Mouse (Mus musculus) liver, embryonic 15.5 days (tissue): ENCODE results near the gene Itgb4. TPM values are rescaled to one million over a fixed set of nuclear protein-coding genes. Genes with fewer than 3 reads are reported as not detected.

Source experiments
- ATAC-seq: fragments of 200-750 bp; cut with Nextera tagmentation; 2 replicates; pipeline ENCODE4 v1.8.0; 2017; ENCODE audit warnings: moderate number of reproducible peaks, mild to moderate bottlenecking, moderate library complexity; ENCODE audit not compliant: insufficient read depth
- H3K27ac ChIP-seq: fragments of 300-500 bp; sonication (generic); replicated peaks from 2 replicates; pipeline ENCODE4 v1.5.1; 2015; ENCODE audit warnings: mild to moderate bottlenecking, inconsistent platforms
- H3K27me3 ChIP-seq: fragments of 300-500 bp; sonication (generic); 2 replicates; pipeline ENCODE4 v1.6.1; 2015; ENCODE audit warnings: mild to moderate bottlenecking, inconsistent platforms
- H3K36me3 ChIP-seq: fragments of 300-500 bp; sonication (generic); replicated peaks from 2 replicates; pipeline ENCODE4 v1.6.1; 2015; ENCODE audit warnings: moderate library complexity, mild to moderate bottlenecking, inconsistent platforms
- H3K4me1 ChIP-seq: fragments of 300-500 bp; sonication (generic); replicated peaks from 2 replicates; pipeline ENCODE4 v1.6.1; 2015; ENCODE audit warnings: inconsistent platforms
- H3K4me2 ChIP-seq: fragments of 300-500 bp; sonication (generic); 2 replicates; pipeline ENCODE4 v1.6.1; 2015; ENCODE audit warnings: moderate library complexity, mild to moderate bottlenecking, inconsistent platforms
- H3K4me3 ChIP-seq: fragments of 300-500 bp; sonication (generic); replicated peaks from 2 replicates; pipeline ENCODE4 v1.5.1; 2015; ENCODE audit warnings: mild to moderate bottlenecking, inconsistent platforms
- H3K9ac ChIP-seq: fragments of 300-500 bp; sonication (generic); 2 replicates; pipeline ENCODE4 v1.6.1; 2015; ENCODE audit warnings: moderate library complexity, mild to moderate bottlenecking, inconsistent platforms
- H3K9me3 ChIP-seq: fragments of 300-500 bp; sonication (generic); replicated peaks from 2 replicates; pipeline ENCODE4 v1.6.1; 2016; ENCODE audit warnings: inconsistent platforms
- WGBS: fragments of 180-500 bp; shearing (Covaris S2); methylation state at CpG from one replicate; pipeline ENCODE4 v1.1.7; 2015; ENCODE audit warnings: mixed read lengths; ENCODE audit not compliant: insufficient replicate concordance; 5-methylcytosine and 5-hydroxymethylcytosine counted together
- polyA plus RNA-seq: library from polyadenylated mRNA; unstranded; fragments of >200 nt; fragmentation: Nextera tagmentation; extraction: Ambion mirVana; gene quantifications from 2 replicates; pipeline ENCODE4 v1.2.1, GENCODE M21; 2015

Itgb4 gene
- polyA plus RNA-seq, 1 experiment from 2014 or later = 0.18 TPM

GRCm38 (mm10) chr11:116000607-116001006 is 26.1 kb downstream of the Itgb4 start:
- peaks cover 30% of the 10 kb centered on the region for H3K4me1 ChIP-seq
- no peak for ATAC-seq
- no peaks in the 10 kb centered on the region for H3K9me3 ChIP-seq
- no peak overlapping the region for H3K4me2 ChIP-seq
- H3K9ac ChIP-seq = no peak overlapping the region
- H3K4me3 ChIP-seq = no peak overlapping the region
- 58% methylated on average over 10 of the region's 10 CpGs for WGBS
- H3K27ac ChIP-seq = no peak overlapping the region
- H3K27me3 ChIP-seq = peaks cover 19% of the 10 kb centered on the region
- no peaks in the 10 kb centered on the region for H3K36me3 ChIP-seq

- Histone ChIP-seq H3K27ac (no peak overlapping the region), H3K9me3 (no peaks in the 10 kb centered on the region), H3K27me3 (peaks cover 19% of the 10 kb centered on the region), H3K4me2 (no peak overlapping the region), H3K4me1 (peaks cover 41% of the 10 kb centered on the region), H3K9ac (no peak overlapping the region), H3K36me3 (no peaks in the 10 kb centered on the region), H3K4me3 (no peak overlapping the region)
- 53% methylated on average over 6 of the region's 6 CpGs for WGBS
- ATAC-seq = no peak
Observed at GRCm38 (mm10) chr11:116001725-116002124, 27.2 kb downstream of the Itgb4 start.

- peaks cover 16% of the 10 kb centered on the region for H3K27me3 ChIP-seq
- H3K4me2 ChIP-seq = no peak overlapping the region
- no peaks in the 10 kb centered on the region for H3K9me3 ChIP-seq
- H3K27ac ChIP-seq = no peak overlapping the region
- no peak for ATAC-seq
- H3K9ac ChIP-seq = no peak overlapping the region
- H3K36me3 ChIP-seq = peaks cover under 1% of the 10 kb centered on the region; the same call in 1 of the 2 replicates
- no peak overlapping the region for H3K4me3 ChIP-seq
- 72% methylated on average over 3 of the region's 3 CpGs for WGBS
- H3K4me1 ChIP-seq = peaks cover 42% of the 10 kb centered on the region
Observed at GRCm38 (mm10) chr11:116002894-116003293, 28.4 kb downstream of the Itgb4 start.

- H3K9ac ChIP-seq = peak overlapping the region; percentile 50
- no peaks in the 10 kb centered on the region for H3K9me3 ChIP-seq
- 12% methylated on average over 8 of the region's 8 CpGs for WGBS
- H3K4me1 ChIP-seq = peaks cover 38% of the 10 kb centered on the region
- H3K27ac ChIP-seq = peak overlapping the region; percentile 84
- ATAC-seq = no peak
- peaks cover 15% of the 10 kb centered on the region for H3K36me3 ChIP-seq
- H3K27me3 ChIP-seq = peaks cover 16% of the 10 kb centered on the region
- H3K4me3 ChIP-seq = peak overlapping the region; percentile 49
- H3K4me2 ChIP-seq = peak overlapping the region; percentile 79
Observed at GRCm38 (mm10) chr11:116004186-116004823, 29.8 kb downstream of the Itgb4 start.

GRCm38 (mm10) chr11:116004840-116005700 is 30.6 kb downstream of the Itgb4 start:
- peaks cover 11% of the 10 kb centered on the region for H3K27me3 ChIP-seq
- peak overlapping the region; percentile 79 for H3K4me2 ChIP-seq
- no peaks in the 10 kb centered on the region for H3K9me3 ChIP-seq
- H3K27ac ChIP-seq = peak overlapping the region; percentile 84
- peak; percentile 68 for ATAC-seq
- H3K9ac ChIP-seq = peak overlapping the region; percentile 50
- H3K36me3 ChIP-seq = peaks cover 20% of the 10 kb centered on the region
- peaks cover 37% of the 10 kb centered on the region for H3K4me1 ChIP-seq
- H3K4me3 ChIP-seq = peak overlapping the region; percentile 49
- 4% methylated on average over 54 of the region's 54 CpGs for WGBS

- H3K36me3 ChIP-seq = peaks cover 27% of the 10 kb centered on the region
- ATAC-seq = no peak; the same call in none of the 2 replicates
- peaks cover 4% of the 10 kb centered on the region; the same call in 1 of the 2 replicates for H3K27me3 ChIP-seq
- peak overlapping the region; percentile 49; the same call in 1 of the 2 replicates for H3K4me3 ChIP-seq
- H3K27ac ChIP-seq = peak overlapping the region; percentile 84
- H3K9me3 ChIP-seq = no peaks in the 10 kb centered on the region
- peak overlapping the region; percentile 79 for H3K4me2 ChIP-seq
- H3K9ac ChIP-seq = peak overlapping the region; percentile 50; the same call in 1 of the 2 replicates
- WGBS = 62% methylated on average over 9 of the region's 9 CpGs
- H3K4me1 ChIP-seq = peaks cover 42% of the 10 kb centered on the region
Observed at GRCm38 (mm10) chr11:116005701-116006419, 31.4 kb downstream of the Itgb4 start.

GRCm38 (mm10) chr11:116007095-116007850 is 32.8 kb downstream of the Itgb4 start:
- H3K36me3 ChIP-seq = peaks cover 27% of the 10 kb centered on the region
- H3K9ac ChIP-seq = no peak overlapping the region
- H3K4me3 ChIP-seq = no peak overlapping the region
- 82% methylated on average over 28 of the region's 28 CpGs for WGBS
- H3K4me1 ChIP-seq = peaks cover 56% of the 10 kb centered on the region
- H3K27me3 ChIP-seq = peaks cover 2% of the 10 kb centered on the region; the same call in 1 of the 2 replicates
- H3K4me2 ChIP-seq = no peak overlapping the region
- H3K9me3 ChIP-seq = no peaks in the 10 kb centered on the region
- no peak overlapping the region for H3K27ac ChIP-seq
- ATAC-seq = no peak

- no peaks in the 10 kb centered on the region for H3K9me3 ChIP-seq
- no peak for ATAC-seq
- peaks cover 27% of the 10 kb centered on the region for H3K36me3 ChIP-seq
- no peak overlapping the region for H3K27ac ChIP-seq
- no peak overlapping the region for H3K9ac ChIP-seq
- 74% methylated on average over 11 of the region's 11 CpGs for WGBS
- H3K4me1 ChIP-seq = peaks cover 64% of the 10 kb centered on the region
- no peak overlapping the region for H3K4me3 ChIP-seq
- H3K27me3 ChIP-seq = peaks cover 13% of the 10 kb centered on the region
- no peak overlapping the region for H3K4me2 ChIP-seq
Observed at GRCm38 (mm10) chr11:116008411-116008810, 33.9 kb downstream of the Itgb4 start.

GRCm38 (mm10) chr11:116008832-116009375 is 34.4 kb downstream of the Itgb4 start:
- peaks cover 15% of the 10 kb centered on the region for H3K27me3 ChIP-seq
- H3K27ac ChIP-seq = no peak overlapping the region
- no peak overlapping the region for H3K4me3 ChIP-seq
- WGBS = 78% methylated on average over 13 of the region's 13 CpGs
- no peak for ATAC-seq
- H3K4me1 ChIP-seq = peaks cover 61% of the 10 kb centered on the region
- no peak overlapping the region for H3K4me2 ChIP-seq
- no peaks in the 10 kb centered on the region for H3K9me3 ChIP-seq
- H3K9ac ChIP-seq = no peak overlapping the region
- H3K36me3 ChIP-seq = peaks cover 27% of the 10 kb centered on the region

GRCm38 (mm10) chr11:116009661-116010060 is 35.2 kb downstream of the Itgb4 start:
- no peak overlapping the region for H3K27ac ChIP-seq
- peaks cover 27% of the 10 kb centered on the region for H3K36me3 ChIP-seq
- H3K9me3 ChIP-seq = no peaks in the 10 kb centered on the region
- peaks cover 22% of the 10 kb centered on the region for H3K27me3 ChIP-seq
- no peak overlapping the region for H3K4me2 ChIP-seq
- ATAC-seq = no peak
- peaks cover 54% of the 10 kb centered on the region for H3K4me1 ChIP-seq
- WGBS = 81% methylated on average over 11 of the region's 11 CpGs
- H3K9ac ChIP-seq = no peak overlapping the region
- no peak overlapping the region for H3K4me3 ChIP-seq
